Mouse (Mus musculus) embryonic facial prominence, embryonic 11.5 days (tissue): ENCODE measurements around the gene Ncapd2. TPM values are rescaled to one million over a fixed set of nuclear protein-coding genes. Genes with fewer than 3 reads are reported as not detected.
"Not testable (repeated sequence)": the region's sequence is repeated elsewhere in the genome, so short reads cannot be mapped to it uniquely, and the experiment has no call there.

Experiments
- ATAC-seq: fragments of 200-750 bp; cut with Nextera tagmentation; replicated peaks from 2 replicates; pipeline ENCODE4 v1.8.0; 2017; ENCODE audit warnings: low read depth; ENCODE audit not compliant: insufficient number of reproducible peaks, low FRiP score, low TSS enrichment
- DNase-seq: peaks from one replicate; pipeline ENCODE4 v3.0.0-alpha.2; 2015; ENCODE audit warnings: low spot score
- H3K27ac ChIP-seq: fragments of 300-500 bp; sonication (generic); replicated peaks from 2 replicates; pipeline ENCODE4 v1.5.1; 2014; ENCODE audit warnings: mild to moderate bottlenecking, low read depth, low read length, control low read depth
- H3K27me3 ChIP-seq: fragments of 300-500 bp; sonication (generic); 2 replicates; pipeline ENCODE4 v1.6.1; 2014; ENCODE audit warnings: mild to moderate bottlenecking, low read length, moderate library complexity, mixed read lengths; ENCODE audit not compliant: control insufficient read depth, insufficient read depth
- H3K36me3 ChIP-seq: fragments of 300-500 bp; sonication (generic); replicated peaks from 2 replicates; pipeline ENCODE4 v1.6.1; 2014; ENCODE audit warnings: low read depth, mild to moderate bottlenecking, low read length, moderate library complexity, mixed read lengths; ENCODE audit not compliant: control insufficient read depth, insufficient read depth
- H3K4me1 ChIP-seq: fragments of 300-500 bp; sonication (generic); 2 replicates; pipeline ENCODE4 v1.6.1; 2014; ENCODE audit warnings: low read length, mixed read lengths; ENCODE audit not compliant: control insufficient read depth, insufficient read depth
- H3K4me2 ChIP-seq: fragments of 300-500 bp; sonication (generic); 2 replicates; pipeline ENCODE4 v1.6.1; 2014; ENCODE audit warnings: low read depth, mild to moderate bottlenecking, control low read depth, low read length, moderate library complexity
- H3K4me3 ChIP-seq: fragments of 300-500 bp; sonication (generic); 2 replicates; pipeline ENCODE4 v1.5.1; 2014; ENCODE audit warnings: low read depth, low read length, control low read depth
- H3K9ac ChIP-seq: fragments of 300-500 bp; sonication (generic); replicated peaks from 2 replicates; pipeline ENCODE4 v1.6.1; 2014; ENCODE audit warnings: mild to moderate bottlenecking, control low read depth, low read length
- H3K9me3 ChIP-seq: fragments of 300-500 bp; sonication (generic); replicated peaks from 2 replicates; pipeline ENCODE4 v1.6.1; 2016; ENCODE audit warnings: mild to moderate bottlenecking, low read length, inconsistent platforms, mixed read lengths; ENCODE audit not compliant: control insufficient read depth
- WGBS: fragments of 180-500 bp; shearing (Covaris S2); extraction: QIAGEN DNeasy Blood & Tissue Kit; methylation state at CpG from one replicate; pipeline ENCODE4 v1.1.7; 2014; 5-methylcytosine and 5-hydroxymethylcytosine counted together
- polyA plus RNA-seq: library from polyadenylated mRNA; unstranded; fragments of >200 nt; fragmentation: Nextera tagmentation; extraction: Ambion mirVana; gene quantifications from 2 replicates; pipeline ENCODE4 v1.2.1, GENCODE M21; 2014

The Ncapd2 gene
- polyA plus RNA-seq, 1 experiment from 2014 or later = 136 TPM

DNA sequence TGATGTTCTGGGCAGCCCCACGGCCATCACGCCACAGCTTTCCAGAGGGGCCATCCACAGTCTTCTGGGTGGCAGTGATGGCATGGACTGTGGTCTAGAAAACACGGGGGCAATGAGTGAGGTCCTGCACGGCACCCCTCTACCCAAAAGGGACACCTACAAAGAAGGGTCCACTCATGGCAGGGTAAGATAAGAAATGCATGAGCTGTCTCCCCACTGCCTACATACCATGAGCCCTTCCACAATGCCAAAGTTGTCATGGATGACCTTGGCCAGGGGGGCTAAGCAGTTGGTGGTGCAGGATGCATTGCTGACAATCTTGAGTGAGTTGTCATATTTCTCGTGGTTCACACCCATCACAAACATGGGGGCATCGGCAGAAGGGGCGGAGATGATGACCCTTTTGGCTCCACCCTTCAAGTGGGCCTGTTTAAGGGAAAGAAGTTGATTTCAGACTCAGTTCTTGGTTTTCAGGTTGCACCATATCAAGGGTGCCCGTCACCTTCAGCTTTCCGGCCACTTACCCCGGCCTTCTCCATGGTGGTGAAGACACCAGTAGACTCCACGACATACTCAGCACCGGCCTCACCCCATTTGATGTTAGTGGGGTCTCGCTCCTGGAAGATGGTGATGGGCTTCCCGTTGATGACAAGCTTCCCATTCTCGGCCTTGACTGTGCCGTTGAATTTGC is 28.7 kb downstream of the Ncapd2 start:
- not testable (repeated sequence) for H3K4me3 ChIP-seq, H3K27ac ChIP-seq, ATAC-seq, H3K27me3 ChIP-seq, H3K4me2 ChIP-seq, H3K9ac ChIP-seq, DNase-seq, H3K9me3 ChIP-seq, H3K36me3 ChIP-seq
- whole genome bisulfite sequencing = 80% methylated on average over 9 of the region's 16 CpGs
- H3K4me1 ChIP-seq = peaks cover 12% of the 10 kb centered on the region

DNA sequence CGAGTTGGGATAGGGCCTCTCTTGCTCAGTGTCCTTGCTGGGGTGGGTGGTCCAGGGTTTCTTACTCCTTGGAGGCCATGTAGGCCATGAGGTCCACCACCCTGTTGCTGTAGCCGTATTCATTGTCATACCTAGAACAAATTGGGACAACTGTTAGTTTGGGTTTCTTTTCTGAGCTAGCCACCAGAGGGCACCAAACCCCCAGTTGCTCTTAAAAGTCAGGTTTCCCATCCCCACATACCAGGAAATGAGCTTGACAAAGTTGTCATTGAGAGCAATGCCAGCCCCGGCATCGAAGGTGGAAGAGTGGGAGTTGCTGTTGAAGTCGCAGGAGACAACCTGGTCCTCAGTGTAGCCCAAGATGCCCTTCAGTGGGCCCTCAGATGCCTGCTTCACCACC is 29.5 kb downstream of the Ncapd2 start:
- not testable (repeated sequence) for H3K4me1 ChIP-seq, H3K36me3 ChIP-seq, H3K4me2 ChIP-seq, H3K27ac ChIP-seq, H3K4me3 ChIP-seq, ATAC-seq, H3K9ac ChIP-seq, H3K27me3 ChIP-seq, H3K9me3 ChIP-seq
- 14% methylated on average over 3 of the region's 5 CpGs for WGBS
- DNase-seq = peak; percentile 77

DNA sequence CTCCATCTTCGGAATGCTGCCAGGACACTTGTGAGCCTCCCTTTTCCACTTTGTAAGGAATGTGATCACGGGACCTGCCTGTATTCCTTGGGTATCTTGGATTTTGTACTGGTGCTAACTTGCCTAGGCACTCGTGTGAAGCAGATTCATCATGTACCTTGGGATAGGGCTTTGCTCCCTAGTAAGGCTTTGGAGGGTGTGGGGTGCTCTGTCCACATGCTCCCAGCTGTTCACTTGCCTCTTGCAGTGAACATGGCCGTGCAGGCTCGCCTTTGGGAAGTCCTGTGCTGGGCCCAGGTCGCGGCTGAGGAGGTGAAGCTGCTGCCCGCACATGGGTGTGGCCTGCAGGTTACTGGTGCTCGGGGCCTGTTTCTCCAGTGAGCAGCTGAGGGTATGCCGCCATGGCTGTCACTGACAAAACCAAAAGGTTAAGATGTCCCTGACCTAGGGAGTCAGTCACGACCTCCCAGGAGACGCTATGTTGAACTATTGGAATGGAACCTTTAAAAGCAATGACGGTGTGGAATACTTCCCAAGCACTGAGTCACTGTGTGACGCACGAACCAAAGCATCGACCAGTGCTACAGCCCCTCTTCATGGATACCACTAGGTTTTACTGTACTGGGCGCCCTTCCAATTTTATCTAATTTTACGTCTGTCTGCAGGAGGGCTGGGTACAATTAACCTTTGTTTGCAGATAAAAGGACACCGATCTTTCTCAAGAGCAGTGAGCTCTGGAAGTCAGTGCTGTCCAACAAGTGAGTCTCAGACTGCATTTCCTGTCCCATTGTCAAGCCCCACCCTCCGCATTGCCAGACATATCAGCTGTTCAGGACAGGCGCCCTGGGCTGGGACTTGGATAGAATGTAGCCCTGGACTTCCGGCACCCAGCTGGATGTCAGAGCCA is 30.4 kb downstream of the Ncapd2 start:
- H3K9me3 ChIP-seq = no peaks in the 10 kb centered on the region
- 0 out of 2 replicates have a peak overlapping the region, but pooled peaks have one; percentile 20 for H3K27ac ChIP-seq
- no peaks in the 10 kb centered on the region; the same call in 1 of the 2 replicates for H3K36me3 ChIP-seq
- no peak overlapping the region for H3K4me2 ChIP-seq
- DNase-seq = peak; percentile 66
- H3K4me1 ChIP-seq = peaks cover 2% of the 10 kb centered on the region
- H3K4me3 ChIP-seq = no peak overlapping the region
- 13% methylated on average over 22 of the region's 22 CpGs for WGBS
- H3K27me3 ChIP-seq = no peaks in the 10 kb centered on the region
- ATAC-seq = no peak
- H3K9ac ChIP-seq = 0 out of 2 replicates have a peak overlapping the region, but pooled peaks have one; percentile 6

DNA sequence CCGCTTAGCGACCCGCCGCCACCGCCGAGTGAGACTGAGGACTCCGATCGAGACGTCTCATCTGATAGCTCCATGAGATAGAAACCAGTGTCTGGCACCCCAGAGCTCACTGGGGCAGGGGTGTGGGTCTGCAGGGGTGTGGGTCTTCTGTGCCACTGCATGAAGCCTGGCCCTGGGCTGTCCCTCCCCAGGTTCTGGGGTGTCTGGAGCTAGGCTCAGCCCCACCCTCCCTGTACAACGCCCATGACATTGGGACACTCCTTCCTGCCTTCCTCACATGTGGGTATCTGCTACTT is 31.0 kb downstream of the Ncapd2 start:
- 79% methylated on average over 10 of the region's 10 CpGs for WGBS
- Histone ChIP-seq H3K27ac (no peak overlapping the region), H3K27me3 (no peaks in the 10 kb centered on the region), H3K4me1 (peaks cover 2% of the 10 kb centered on the region), H3K4me3 (no peak overlapping the region), H3K9ac (no peak overlapping the region), H3K4me2 (no peak overlapping the region), H3K9me3 (no peaks in the 10 kb centered on the region), H3K36me3 (no peaks in the 10 kb centered on the region; the same call in 1 of the 2 replicates)
- no peak for DNase-seq
- no peak for ATAC-seq

GRCm38 (mm10) chr6:125159773-125160557 is 31.5 kb downstream of the Ncapd2 start:
- no peak overlapping the region for H3K9ac ChIP-seq
- WGBS = 85% methylated on average over 7 of the region's 7 CpGs
- no peaks in the 10 kb centered on the region; the same call in 1 of the 2 replicates for H3K36me3 ChIP-seq
- ATAC-seq (no peak), DNase-seq (no peak)
- no peaks in the 10 kb centered on the region for H3K27me3 ChIP-seq
- no peak overlapping the region for H3K27ac ChIP-seq
- H3K4me2 ChIP-seq = no peak overlapping the region
- no peaks in the 10 kb centered on the region for H3K9me3 ChIP-seq
- H3K4me3 ChIP-seq = no peak overlapping the region
- peaks cover 2% of the 10 kb centered on the region for H3K4me1 ChIP-seq

DNA sequence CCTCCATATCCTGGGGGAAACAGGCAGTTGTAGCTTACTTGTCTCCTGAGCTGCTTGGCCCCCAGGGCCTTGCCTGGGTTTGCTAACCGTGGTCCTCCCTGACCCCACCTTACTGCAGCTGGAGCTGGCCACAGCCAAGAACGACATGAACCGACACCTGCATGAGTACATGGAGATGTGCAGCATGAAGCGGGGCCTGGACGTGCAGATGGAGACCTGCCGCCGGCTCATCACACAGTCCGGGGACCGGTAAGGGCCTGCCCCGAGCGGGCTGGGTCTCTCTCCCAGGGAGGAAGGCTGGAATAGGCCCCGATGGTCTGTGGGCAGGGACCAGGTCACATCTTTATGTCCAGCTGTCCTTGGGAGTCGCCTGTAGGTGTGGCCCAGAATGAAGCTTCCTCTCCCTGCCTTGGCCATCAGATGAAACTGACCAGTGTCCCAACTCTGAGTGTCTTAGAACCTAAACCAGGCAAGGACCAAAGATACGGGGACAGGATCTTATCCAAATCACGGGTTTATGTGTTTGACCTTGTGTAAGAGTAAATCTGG is 32.5 kb downstream of the Ncapd2 start:
- ATAC-seq (no peak), DNase-seq (no peak)
- 87% methylated on average over 15 of the region's 15 CpGs for WGBS
- Histone ChIP-seq H3K4me2 (no peak overlapping the region), H3K9me3 (no peaks in the 10 kb centered on the region), H3K4me3 (no peak overlapping the region), H3K27me3 (no peaks in the 10 kb centered on the region), H3K9ac (no peak overlapping the region), H3K36me3 (no peaks in the 10 kb centered on the region; the same call in 1 of the 2 replicates), H3K27ac (no peak overlapping the region), H3K4me1 (peaks cover 2% of the 10 kb centered on the region)

- Histone ChIP-seq H3K9me3 (no peaks in the 10 kb centered on the region), H3K4me2 (no peak overlapping the region), H3K4me1 (no peaks in the 10 kb centered on the region; the same call in 1 of the 2 replicates), H3K27ac (no peak overlapping the region), H3K4me3 (no peak overlapping the region), H3K9ac (no peak overlapping the region), H3K27me3 (no peaks in the 10 kb centered on the region), H3K36me3 (no peaks in the 10 kb centered on the region; the same call in 1 of the 2 replicates)
- ATAC-seq = peak; percentile 27
- WGBS = 51% methylated on average over 7 of the region's 7 CpGs
- no peak for DNase-seq
Measured at GRCm38 (mm10) chr6:125156903-125157614, 34.4 kb downstream of the Ncapd2 start.
